Mouse (Mus musculus): ENCODE results near the gene Tacc2. TPM values are rescaled to one million over a fixed set of nuclear protein-coding genes. Genes with fewer than 3 reads are reported as not detected.
"Not testable (repeated sequence)": the region's sequence is repeated elsewhere in the genome, so short reads cannot be mapped to it uniquely, and the experiment has no call there.

The Tacc2 gene
- polyA plus RNA-seq, 1 experiment from 2014 or later: 15.6 TPM

DNA sequence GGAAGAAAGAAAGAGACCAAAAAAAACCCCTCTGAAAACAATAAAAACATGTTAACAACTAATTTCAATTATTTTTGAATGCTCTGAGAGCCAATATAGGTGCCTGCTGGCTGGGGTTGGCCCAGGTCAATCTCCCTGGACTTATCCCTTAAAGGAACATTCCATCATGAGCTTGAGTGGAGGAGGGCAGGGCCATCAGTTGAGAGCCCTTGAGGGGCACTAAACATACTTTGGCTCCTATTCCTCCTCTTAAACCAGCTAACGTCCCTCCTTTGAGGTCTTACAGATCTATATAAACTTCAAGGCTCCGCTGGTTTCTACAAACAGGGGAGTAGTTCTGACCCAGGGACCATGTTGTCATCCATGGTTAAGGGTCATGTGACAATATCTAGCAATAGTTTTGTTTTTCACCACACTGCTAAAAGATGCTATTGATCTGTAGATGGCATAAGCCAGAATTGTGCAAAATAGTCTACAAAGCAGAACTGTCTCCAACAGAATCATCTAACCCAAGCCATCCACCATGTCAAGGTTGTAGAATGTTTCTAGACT lies 9.4 kb downstream of the Tacc2 start:
- ATAC-seq (ENCODE audit: low FRiP score, low TSS enrichment): no peak
- Histone ChIP-seq H3K4me1 (replicated peaks; ENCODE audit: control insufficient read depth, insufficient read depth) (peaks cover 2% of the 10 kb centered on the region; the same call in 1 of the 2 replicates), H3K9ac (ENCODE audit: low read length) (no peak overlapping the region), H3K4me3 (ENCODE audit: low read depth, low read length) (no peak overlapping the region), H3K27ac (replicated peaks) (no peak overlapping the region), H3K4me2 (replicated peaks; ENCODE audit: low read depth) (no peak overlapping the region), H3K36me3 (ENCODE audit: control insufficient read depth, insufficient read depth, low read length) (no peaks in the 10 kb centered on the region), H3K9me3 (ENCODE audit: control insufficient read depth, low read length) (no peaks in the 10 kb centered on the region), H3K27me3 (ENCODE audit: control insufficient read depth, insufficient read depth, low read length) (no peaks in the 10 kb centered on the region)
- no peak for TF ChIP-seq EP300 (optimal IDR thresholded peaks at IDR 0.05)
- TF ChIP-seq CTCF (IDR thresholded peaks at IDR 0.05; ENCODE audit: low read depth): no peak
- 78% methylated on average over 2 of the region's 2 CpGs for WGBS
- no peak for DNase-seq (ENCODE audit: low spot score)

DNA sequence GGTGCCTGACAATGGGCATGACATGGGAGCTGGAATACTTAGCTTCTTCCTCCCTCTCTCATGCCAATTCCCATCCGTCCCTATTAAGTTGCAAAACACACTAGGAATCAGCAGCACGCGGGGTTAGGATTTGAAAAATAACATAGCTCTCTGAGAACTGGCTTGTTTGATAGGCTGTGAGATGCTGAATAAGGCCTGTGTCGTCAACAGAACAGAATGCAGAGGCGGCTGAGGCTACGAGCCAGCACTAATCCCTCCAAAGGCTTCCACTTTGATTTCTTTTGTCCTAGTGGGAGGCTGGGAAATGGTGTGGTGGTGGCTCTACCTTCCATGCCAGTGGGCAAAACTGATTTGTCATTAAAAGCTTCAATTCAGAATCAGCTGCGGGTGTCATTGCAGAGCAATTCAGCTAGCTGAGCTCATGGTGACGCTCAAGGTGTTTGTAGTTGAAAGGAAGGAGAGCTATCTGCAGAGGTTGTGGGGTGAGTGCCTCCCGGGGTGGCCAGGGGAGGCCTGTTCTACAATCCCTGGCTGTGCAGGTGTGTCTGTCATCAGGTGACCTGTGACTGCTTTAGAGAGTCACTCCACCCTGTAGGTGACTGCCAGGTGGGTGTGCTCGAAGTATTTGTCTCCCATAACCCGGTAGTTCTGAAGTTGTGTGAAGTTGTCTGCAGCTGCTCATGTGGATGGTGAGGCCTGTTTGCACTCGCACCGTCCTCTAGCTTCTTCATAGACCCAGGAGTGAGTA lies 13.0 kb downstream of the Tacc2 start:
- no peak for TF ChIP-seq EP300 (optimal IDR thresholded peaks at IDR 0.05)
- TF ChIP-seq CTCF (IDR thresholded peaks at IDR 0.05; ENCODE audit: low read depth): peak; percentile 25; the same call in 1 of the 2 replicates
- Histone ChIP-seq H3K9me3 (ENCODE audit: control insufficient read depth, low read length) (no peaks in the 10 kb centered on the region), H3K4me2 (replicated peaks; ENCODE audit: low read depth) (no peak overlapping the region), H3K27me3 (ENCODE audit: control insufficient read depth, insufficient read depth, low read length) (no peaks in the 10 kb centered on the region), H3K9ac (ENCODE audit: low read length) (no peak overlapping the region), H3K27ac (replicated peaks) (peak overlapping the region; percentile 63), H3K4me3 (ENCODE audit: low read depth, low read length) (no peak overlapping the region), H3K36me3 (ENCODE audit: control insufficient read depth, insufficient read depth, low read length) (no peaks in the 10 kb centered on the region), H3K4me1 (replicated peaks; ENCODE audit: control insufficient read depth, insufficient read depth) (peaks cover 2% of the 10 kb centered on the region; the same call in 1 of the 2 replicates)
- WGBS: 44% methylated on average over 13 of the region's 13 CpGs
- ATAC-seq (ENCODE audit: low FRiP score, low TSS enrichment) (peak; percentile 91), DNase-seq (ENCODE audit: low spot score) (peak; percentile 73)

DNA sequence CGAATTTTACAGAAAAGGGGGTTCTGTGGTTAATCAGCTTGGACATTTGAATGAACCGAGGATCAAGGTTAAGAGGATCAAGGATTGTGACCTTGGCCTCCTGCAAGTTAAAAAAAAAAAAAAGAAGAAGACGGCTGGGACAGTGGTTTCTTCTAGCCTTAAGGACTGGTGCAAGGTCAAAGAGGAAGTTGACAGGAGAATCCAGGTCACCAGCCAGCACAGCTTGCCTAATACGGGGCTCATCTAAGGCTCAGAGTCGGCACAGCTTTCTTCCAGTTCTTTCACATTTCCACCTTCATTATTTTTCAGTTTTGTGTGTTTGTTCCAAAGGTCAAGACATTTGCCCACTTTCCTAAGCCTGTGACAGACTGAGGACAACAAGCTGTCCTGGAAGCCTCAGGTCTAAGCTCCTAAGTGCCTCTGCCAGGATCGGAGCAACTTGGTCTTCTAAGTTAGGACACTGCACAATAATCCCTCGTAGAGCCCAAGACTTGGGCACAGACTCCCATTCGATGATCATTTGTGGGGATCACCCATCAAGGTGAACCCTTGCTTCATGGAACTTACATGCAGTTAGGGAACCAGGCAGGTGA lies 13.7 kb downstream of the Tacc2 start:
- ATAC-seq (ENCODE audit: low FRiP score, low TSS enrichment): no peak
- Histone ChIP-seq H3K4me3 (ENCODE audit: low read depth, low read length) (no peak overlapping the region), H3K36me3 (ENCODE audit: control insufficient read depth, insufficient read depth, low read length) (no peaks in the 10 kb centered on the region), H3K9ac (ENCODE audit: low read length) (no peak overlapping the region), H3K27ac (replicated peaks) (peak overlapping the region; percentile 49), H3K4me1 (replicated peaks; ENCODE audit: control insufficient read depth, insufficient read depth) (peaks cover 2% of the 10 kb centered on the region; the same call in 1 of the 2 replicates), H3K27me3 (ENCODE audit: control insufficient read depth, insufficient read depth, low read length) (no peaks in the 10 kb centered on the region), H3K9me3 (ENCODE audit: control insufficient read depth, low read length) (no peaks in the 10 kb centered on the region), H3K4me2 (replicated peaks; ENCODE audit: low read depth) (no peak overlapping the region)
- 59% methylated on average over 8 of the region's 8 CpGs for WGBS
- no peak for TF ChIP-seq EP300 (optimal IDR thresholded peaks at IDR 0.05)
- no peak for TF ChIP-seq CTCF (IDR thresholded peaks at IDR 0.05; ENCODE audit: low read depth)
- DNase-seq (ENCODE audit: low spot score): no peak

DNA sequence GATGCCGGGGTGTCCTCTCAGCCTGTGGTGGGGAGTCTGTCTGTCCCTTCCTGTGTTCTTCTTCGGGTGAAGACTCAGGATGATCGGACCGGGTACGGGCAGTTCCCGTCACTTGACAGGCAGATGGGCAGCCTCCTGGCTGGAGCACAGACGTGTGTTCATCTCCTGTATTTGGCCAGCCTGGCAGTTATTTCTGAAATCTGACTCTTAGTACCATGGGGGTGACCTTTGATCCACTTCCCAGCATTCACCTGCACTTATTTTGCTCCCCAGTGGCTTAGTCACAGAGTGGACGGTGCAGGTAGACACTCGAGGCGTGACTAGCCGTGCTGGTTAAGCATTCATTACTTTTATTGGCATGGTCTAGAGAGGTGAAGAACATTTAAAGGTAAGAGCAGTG lies 15.7 kb downstream of the Tacc2 start:
- H3K36me3 ChIP-seq (ENCODE audit: control insufficient read depth, insufficient read depth, low read length); H3K4me1 ChIP-seq (replicated peaks; ENCODE audit: control insufficient read depth, insufficient read depth); H3K4me3 ChIP-seq (ENCODE audit: low read depth, low read length); DNase-seq (ENCODE audit: low spot score); H3K9me3 ChIP-seq (ENCODE audit: control insufficient read depth, low read length); H3K27ac ChIP-seq (replicated peaks); H3K9ac ChIP-seq (ENCODE audit: low read length); H3K27me3 ChIP-seq (ENCODE audit: control insufficient read depth, insufficient read depth, low read length); H3K4me2 ChIP-seq (replicated peaks; ENCODE audit: low read depth): not testable (repeated sequence)
- ATAC-seq (ENCODE audit: low FRiP score, low TSS enrichment): peak; percentile 45; the same call in 1 of the 2 replicates
- no CpG with 5 or more reads among the region's 11 CpGs for WGBS

DNA sequence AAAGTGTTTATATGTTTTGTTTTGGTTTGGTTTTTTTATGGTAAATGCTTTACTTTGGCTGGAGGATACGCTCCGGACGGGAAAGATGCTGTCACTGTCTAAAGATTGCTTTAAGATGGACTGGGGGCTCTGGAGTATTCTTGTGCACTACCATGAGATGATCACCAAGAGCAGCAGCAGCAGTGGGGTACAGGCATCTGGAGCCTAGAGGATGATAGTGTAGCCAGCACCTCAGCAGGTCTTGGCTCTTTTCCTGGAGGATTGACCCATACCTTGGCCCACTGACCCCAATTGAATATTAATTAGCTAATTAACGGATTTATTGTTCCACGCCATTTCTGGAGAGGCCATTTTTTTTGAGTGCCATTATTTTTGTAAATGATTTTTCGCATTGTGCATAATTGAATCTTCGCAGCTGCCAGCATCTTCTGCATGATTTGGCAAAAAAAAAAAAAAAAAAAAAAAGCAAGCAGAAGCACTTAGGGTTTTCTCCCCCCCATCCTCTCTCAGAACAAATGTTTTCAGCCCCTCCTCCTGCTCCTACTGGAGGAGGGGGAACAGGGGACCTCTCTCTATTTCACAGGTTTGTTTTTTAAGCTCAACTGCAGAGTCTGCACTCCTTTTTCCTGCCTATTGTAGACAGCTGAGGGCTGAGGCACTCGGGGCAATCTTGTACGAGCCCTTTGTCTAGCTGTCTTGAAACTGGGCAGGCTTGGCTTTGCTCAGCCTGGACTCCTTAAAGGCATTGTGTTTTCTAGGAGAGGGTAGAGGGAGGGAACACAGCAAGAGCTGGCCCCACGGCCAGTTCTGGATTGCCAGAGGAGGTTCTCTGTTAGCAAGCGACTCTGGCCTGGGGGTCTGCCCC lies 16.4 kb downstream of the Tacc2 start:
- DNase-seq (ENCODE audit: low spot score); H3K4me2 ChIP-seq (replicated peaks; ENCODE audit: low read depth); H3K4me1 ChIP-seq (replicated peaks; ENCODE audit: control insufficient read depth, insufficient read depth); H3K27ac ChIP-seq (replicated peaks); H3K4me3 ChIP-seq (ENCODE audit: low read depth, low read length); H3K9ac ChIP-seq (ENCODE audit: low read length); H3K36me3 ChIP-seq (ENCODE audit: control insufficient read depth, insufficient read depth, low read length); H3K27me3 ChIP-seq (ENCODE audit: control insufficient read depth, insufficient read depth, low read length); H3K9me3 ChIP-seq (ENCODE audit: control insufficient read depth, low read length); ATAC-seq (ENCODE audit: low FRiP score, low TSS enrichment): not testable (repeated sequence)
- 77% methylated on average over 7 of the region's 11 CpGs for WGBS

DNA sequence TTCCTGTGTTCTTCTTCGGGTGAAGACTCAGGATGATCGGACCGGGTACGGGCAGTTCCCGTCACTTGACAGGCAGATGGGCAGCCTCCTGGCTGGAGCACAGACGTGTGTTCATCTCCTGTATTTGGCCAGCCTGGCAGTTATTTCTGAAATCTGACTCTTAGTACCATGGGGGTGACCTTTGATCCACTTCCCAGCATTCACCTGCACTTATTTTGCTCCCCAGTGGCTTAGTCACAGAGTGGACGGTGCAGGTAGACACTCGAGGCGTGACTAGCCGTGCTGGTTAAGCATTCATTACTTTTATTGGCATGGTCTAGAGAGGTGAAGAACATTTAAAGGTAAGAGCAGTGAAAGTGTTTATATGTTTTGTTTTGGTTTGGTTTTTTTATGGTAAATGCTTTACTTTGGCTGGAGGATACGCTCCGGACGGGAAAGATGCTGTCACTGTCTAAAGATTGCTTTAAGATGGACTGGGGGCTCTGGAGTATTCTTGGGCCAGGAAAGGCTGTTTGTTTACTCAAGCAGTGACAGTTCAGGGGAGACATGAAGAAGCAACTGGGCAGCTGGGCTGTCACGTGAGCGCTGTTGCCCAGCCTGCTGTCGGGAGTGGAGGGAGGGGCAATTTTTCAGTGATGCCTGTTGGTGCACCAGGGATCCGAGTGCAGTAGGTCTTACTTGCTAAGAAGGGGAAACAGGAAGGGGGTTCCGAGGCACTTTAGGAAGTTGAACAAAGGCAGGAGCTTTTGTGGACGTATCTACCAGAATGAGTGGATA lies 19.0 kb downstream of the Tacc2 start:
- not testable (repeated sequence) for H3K4me1 ChIP-seq (replicated peaks; ENCODE audit: control insufficient read depth, insufficient read depth); H3K9me3 ChIP-seq (ENCODE audit: control insufficient read depth, low read length); H3K4me3 ChIP-seq (ENCODE audit: low read depth, low read length); H3K27ac ChIP-seq (replicated peaks); H3K9ac ChIP-seq (ENCODE audit: low read length); DNase-seq (ENCODE audit: low spot score); H3K4me2 ChIP-seq (replicated peaks; ENCODE audit: low read depth); H3K27me3 ChIP-seq (ENCODE audit: control insufficient read depth, insufficient read depth, low read length); H3K36me3 ChIP-seq (ENCODE audit: control insufficient read depth, insufficient read depth, low read length)
- WGBS: 27% methylated on average over 9 of the region's 19 CpGs
- 0 out of 2 replicates have a peak, but pooled peaks have one; percentile 27 for ATAC-seq (ENCODE audit: low FRiP score, low TSS enrichment)

Measured in stomach, postnatal 0 days (tissue).